In the genomic region with DNA sequence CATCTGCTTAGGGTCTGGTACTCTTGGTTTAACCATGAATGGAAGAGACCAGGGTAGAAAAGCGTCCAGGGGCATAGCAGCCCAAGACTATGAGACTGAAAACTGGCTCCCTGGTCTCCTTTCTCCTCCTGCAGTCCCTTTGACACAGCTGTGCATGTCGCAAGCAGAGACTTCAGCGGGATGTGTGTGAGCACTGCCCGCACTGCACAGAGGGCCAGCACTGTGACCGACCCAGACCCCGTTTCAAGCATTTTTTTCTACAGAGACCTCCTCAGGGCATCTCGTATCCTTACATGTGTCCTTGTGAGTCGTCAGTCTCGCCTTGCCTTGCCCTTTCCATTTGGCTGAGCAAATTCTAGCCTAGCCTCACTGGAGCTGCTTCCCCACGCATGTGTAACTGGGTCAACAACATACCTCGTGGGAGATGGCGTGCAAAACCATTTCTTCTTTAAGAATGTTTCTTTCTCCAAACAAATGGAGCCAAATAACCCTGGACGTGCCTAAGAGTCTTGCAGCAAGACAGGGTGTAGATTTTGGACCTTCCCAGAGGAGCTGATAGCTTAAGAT, we compare ENCODE assay signal across 18 mouse cellular contexts.
DNase-seq lines count a peak whose midpoint lies in the region; ATAC-seq and TF ChIP-seq lines count a peak whose summit lies in the region.
"Had no signal": no experiment of that assay in that cellular context is flagged by ENCODE, and none has a peak within 500 bp of the region (broad histone marks: within the 10 kb centered on the region; RNA-seq: fewer than 3 reads in every experiment).

No protein-coding gene starts in this region.

- no peaks in the 10 kb centered on the region; the same call in 1 of the 2 replicates for H3K4me1 ChIP-seq in heart, embryonic 11.5 days (ENCODE audit: control insufficient read depth, insufficient read depth, low read length)
- H3K4me1 ChIP-seq in forebrain, embryonic 16.5 days (replicated peaks; ENCODE audit: control insufficient read depth, insufficient read depth, low read length) = no peaks in the 10 kb centered on the region
- H3K4me1 ChIP-seq: forebrain, embryonic 12.5 days; liver, embryonic 12.5 days had no signal

- CTCF ChIA-PET in Patski (lab: Charles Lee) = no interaction called here

- POLR2A ChIA-PET in Patski (lab: Charles Lee) = no interaction called here

- TF ChIP-seq CTCF in Patski (IDR thresholded peaks at IDR 0.05) = no peak

- no peaks in the 10 kb centered on the region for H3K36me3 ChIP-seq in heart, embryonic 11.5 days (ENCODE audit: control insufficient read depth, insufficient read depth, low read length)
- H3K36me3 ChIP-seq in forebrain, embryonic 16.5 days (ENCODE audit: control insufficient read depth, insufficient read depth) = no peaks in the 10 kb centered on the region
- H3K36me3 ChIP-seq: forebrain, embryonic 12.5 days; G1E; liver, embryonic 12.5 days; stomach, embryonic 15.5 days had no signal

- DNase-seq in adrenal gland, adult (ENCODE audit: inconsistent age in 2 of 2, low spot score in 1 of 2) = peak; percentile 40 to 77
- no peak for DNase-seq in adrenal gland, postnatal 25 days
- peak; percentile 93 for DNase-seq in heart, adult 11 months
- DNase-seq in Patski (ENCODE audit: low read depth, low spot score) = no peak
- peak; percentile 45 for DNase-seq in kidney, postnatal 14 days
- no peak for DNase-seq in frontal cortex, postnatal 14 days (ENCODE audit: low spot score in 2 of 2)
- DNase-seq: cerebellum, adult 9-11 months; heart, postnatal 4 days; left cerebral cortex, postnatal 4 days had no signal

- no peak overlapping the region for H3K4me3 ChIP-seq in heart, embryonic 11.5 days (ENCODE audit: low read depth, low read length)
- no peak overlapping the region for H3K4me3 ChIP-seq in forebrain, embryonic 16.5 days (replicated peaks; ENCODE audit: low read length)
- H3K4me3 ChIP-seq: forebrain, embryonic 12.5 days; liver, embryonic 12.5 days; stomach, embryonic 15.5 days had no signal

- H3K27ac ChIP-seq in heart, embryonic 11.5 days (ENCODE audit: low read depth, low read length) = no peak overlapping the region
- no peak overlapping the region for H3K27ac ChIP-seq in forebrain, embryonic 16.5 days (ENCODE audit: low read length)
- H3K27ac ChIP-seq: forebrain, embryonic 12.5 days; liver, embryonic 12.5 days; stomach, embryonic 15.5 days had no signal

- H3K9me3 ChIP-seq in heart, embryonic 11.5 days (replicated peaks; ENCODE audit: control insufficient read depth, low read length) = no peaks in the 10 kb centered on the region
- no peaks in the 10 kb centered on the region for H3K9me3 ChIP-seq in forebrain, embryonic 16.5 days (ENCODE audit: control insufficient read depth, low read length)
- H3K9me3 ChIP-seq: forebrain, embryonic 12.5 days; G1E; liver, embryonic 12.5 days; stomach, embryonic 15.5 days had no signal

- in situ Hi-C loops in Patski (cut with MboI; ENCODE audit: low pct_unique_long_range_greater_than_20kb) = no loop called here

- H3K4me2 ChIP-seq in heart, embryonic 11.5 days = no peak overlapping the region
- H3K4me2 ChIP-seq in forebrain, embryonic 16.5 days (ENCODE audit: low read length) = no peak overlapping the region
- H3K4me2 ChIP-seq: forebrain, embryonic 12.5 days; liver, embryonic 12.5 days; stomach, embryonic 15.5 days had no signal

- no peak for ATAC-seq in heart, embryonic 11.5 days (replicated peaks; ENCODE audit: insufficient number of reproducible peaks, low FRiP score, low TSS enrichment)
- peak; percentile 62 for ATAC-seq in Patski
- no peak for ATAC-seq in forebrain, embryonic 16.5 days
- ATAC-seq: CD4-positive, CD25-positive, alpha-beta regulatory T cell, adult 4 months; hindbrain, embryonic 16.5 days; liver, embryonic 12.5 days; midbrain, embryonic 16.5 days had no signal

- WGBS in heart, embryonic 11.5 days (ENCODE audit: insufficient replicate concordance) = 72% methylated on average over 13 of the region's 13 CpGs
- whole genome bisulfite sequencing in forebrain, embryonic 16.5 days = 82% methylated on average over 13 of the region's 13 CpGs

- no peak overlapping the region for H3K9ac ChIP-seq in heart, embryonic 11.5 days (ENCODE audit: low read depth, low read length)
- no peak overlapping the region for H3K9ac ChIP-seq in forebrain, embryonic 16.5 days (replicated peaks; ENCODE audit: low read depth, low read length)
- H3K9ac ChIP-seq: forebrain, embryonic 12.5 days; liver, embryonic 12.5 days; stomach, embryonic 15.5 days had no signal

- no peaks in the 10 kb centered on the region for H3K27me3 ChIP-seq in heart, embryonic 11.5 days (ENCODE audit: control insufficient read depth, insufficient read depth, low read length)
- no peaks in the 10 kb centered on the region for H3K27me3 ChIP-seq in Patski
- no peaks in the 10 kb centered on the region for H3K27me3 ChIP-seq in forebrain, embryonic 16.5 days (replicated peaks; ENCODE audit: control insufficient read depth, insufficient read depth, low read length)
- H3K27me3 ChIP-seq: forebrain, embryonic 12.5 days; liver, embryonic 12.5 days; stomach, embryonic 15.5 days had no signal

Comparison
In these comparisons a context has a peak if more than half of its experiments do, and no peak if none do; other contexts are left out.
1. DNase-seq: peak in adrenal gland, adult (2 of 2), heart, adult 11 months (single experiment) and kidney, postnatal 14 days (single experiment); none in adrenal gland, postnatal 25 days (single experiment), Patski (single experiment) and frontal cortex, postnatal 14 days (0 of 2).